Mouse (Mus musculus): ENCODE measurements around the gene Ptprcap. TPM values are rescaled to one million over a fixed set of nuclear protein-coding genes. Genes with fewer than 3 reads are reported as not detected.

Gene Ptprcap
- polyA plus RNA-seq, 1 experiment: 1.9 TPM

DNA sequence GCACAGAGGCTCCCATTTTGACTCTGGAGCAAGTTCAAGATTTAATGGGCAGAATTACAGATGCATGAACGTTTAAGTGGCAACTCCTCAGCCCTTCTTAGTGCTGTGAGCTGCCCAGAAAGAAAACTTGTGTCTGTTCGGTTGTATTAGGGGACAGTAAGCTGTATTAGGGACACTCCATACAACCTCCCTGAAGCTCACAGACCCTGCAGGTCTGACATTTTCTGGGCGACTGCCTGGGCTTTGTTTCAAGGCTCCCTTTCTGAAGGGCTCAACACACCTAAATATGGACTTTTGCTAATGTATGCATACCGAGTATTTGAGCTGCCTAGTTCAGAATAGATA is 10.1 kb downstream of the Ptprcap start:
- no peak for DNase-seq (ENCODE audit: extremely low spot score in 1 of 2, low spot score in 1 of 2)

DNA sequence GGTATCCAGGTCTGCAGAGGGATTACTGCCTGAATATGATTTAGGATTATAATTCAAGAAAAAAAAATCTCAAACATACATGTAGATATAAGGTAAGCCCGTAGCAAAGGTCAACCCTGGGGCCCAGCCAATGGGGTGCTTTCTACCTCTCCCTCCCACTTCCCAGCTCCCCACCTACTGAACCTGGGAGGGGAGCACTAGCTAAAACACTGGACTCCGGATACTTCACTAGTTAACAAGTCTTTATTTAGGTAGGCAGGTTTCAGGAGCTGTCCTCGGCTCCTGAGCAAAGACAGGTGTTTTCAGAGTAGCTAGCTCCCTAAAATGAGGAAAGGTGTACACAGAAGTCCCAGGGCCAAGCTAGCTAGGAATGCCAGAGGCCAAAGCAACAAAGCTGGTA is 10.7 kb downstream of the Ptprcap start:
- DNase-seq (ENCODE audit: extremely low spot score in 1 of 2, low spot score in 1 of 2): no peak

DNA sequence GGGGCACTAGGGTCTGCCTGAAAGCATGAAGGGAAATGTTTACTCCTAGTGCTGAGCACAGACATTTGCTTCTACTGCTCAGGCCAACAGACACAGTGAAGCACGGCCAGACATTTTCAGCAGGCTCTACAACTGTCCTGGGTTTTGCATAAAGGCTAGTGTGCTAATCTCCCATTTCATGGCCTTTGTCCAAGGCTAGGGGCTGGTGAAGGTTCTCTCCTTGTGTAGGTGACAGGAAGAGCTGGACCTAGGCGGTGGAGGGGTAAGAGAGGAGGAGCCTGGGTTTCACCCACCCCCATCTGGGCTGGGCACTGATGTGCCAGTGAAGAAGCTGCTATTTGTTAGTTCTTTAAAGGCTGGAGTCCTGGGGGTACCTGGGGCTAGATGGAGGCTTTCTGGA is 11.3 kb downstream of the Ptprcap start:
- no peak for DNase-seq (ENCODE audit: extremely low spot score in 1 of 2, low spot score in 1 of 2)

GRCm38 (mm10) chr19:4166678-4167476 is 13.5 kb downstream of the Ptprcap start:
- no peak for DNase-seq (ENCODE audit: extremely low spot score in 1 of 2, low spot score in 1 of 2)

DNA sequence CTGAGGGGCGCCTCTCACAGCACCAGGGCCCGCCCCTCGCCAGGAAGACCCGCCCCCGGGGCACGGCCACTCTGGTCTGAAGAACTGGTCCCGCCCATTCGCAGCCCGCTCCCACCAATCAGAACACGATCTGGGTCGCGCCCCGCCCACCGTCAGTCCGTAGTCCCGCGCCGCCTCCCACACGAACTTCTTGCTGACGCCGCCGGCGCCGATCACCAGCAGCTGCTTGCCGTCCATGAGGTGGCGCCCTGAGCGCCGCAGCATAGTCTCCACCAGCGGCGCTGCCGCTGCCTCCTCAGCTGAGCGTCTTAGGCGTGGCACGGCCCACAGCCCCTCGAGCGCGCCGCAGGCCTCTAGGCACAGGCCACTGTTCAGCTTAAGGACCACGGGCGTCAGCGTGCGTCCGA is 16.0 kb downstream of the Ptprcap start:
- peak; percentile 98 to 100 for DNase-seq (ENCODE audit: extremely low spot score in 1 of 2, low spot score in 1 of 2)

DNA sequence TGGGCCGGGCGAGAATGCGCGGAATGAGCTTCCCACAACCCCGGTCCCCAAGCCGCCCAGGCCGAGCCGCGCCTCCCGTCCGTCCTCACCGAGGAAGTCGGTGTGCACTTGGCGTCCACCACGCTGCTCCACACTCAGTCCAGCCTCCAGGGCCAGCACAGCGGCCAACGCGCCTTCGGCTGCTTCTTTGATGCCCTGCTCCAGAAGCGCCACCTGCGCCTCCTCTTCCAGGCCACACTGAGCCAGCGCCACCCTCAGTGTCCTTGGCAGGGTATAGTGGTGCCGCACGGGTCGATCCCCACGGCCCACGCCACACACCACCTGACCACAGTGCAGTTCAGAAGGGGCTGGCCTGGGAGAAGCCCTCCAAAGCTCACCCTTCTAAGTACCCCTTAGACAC is 16.4 kb downstream of the Ptprcap start:
- DNase-seq (ENCODE audit: extremely low spot score in 1 of 2, low spot score in 1 of 2): no peak

GRCm38 (mm10) chr19:4170723-4171392 is 17.5 kb downstream of the Ptprcap start:
- no peak for DNase-seq (ENCODE audit: extremely low spot score in 1 of 2, low spot score in 1 of 2)

DNA sequence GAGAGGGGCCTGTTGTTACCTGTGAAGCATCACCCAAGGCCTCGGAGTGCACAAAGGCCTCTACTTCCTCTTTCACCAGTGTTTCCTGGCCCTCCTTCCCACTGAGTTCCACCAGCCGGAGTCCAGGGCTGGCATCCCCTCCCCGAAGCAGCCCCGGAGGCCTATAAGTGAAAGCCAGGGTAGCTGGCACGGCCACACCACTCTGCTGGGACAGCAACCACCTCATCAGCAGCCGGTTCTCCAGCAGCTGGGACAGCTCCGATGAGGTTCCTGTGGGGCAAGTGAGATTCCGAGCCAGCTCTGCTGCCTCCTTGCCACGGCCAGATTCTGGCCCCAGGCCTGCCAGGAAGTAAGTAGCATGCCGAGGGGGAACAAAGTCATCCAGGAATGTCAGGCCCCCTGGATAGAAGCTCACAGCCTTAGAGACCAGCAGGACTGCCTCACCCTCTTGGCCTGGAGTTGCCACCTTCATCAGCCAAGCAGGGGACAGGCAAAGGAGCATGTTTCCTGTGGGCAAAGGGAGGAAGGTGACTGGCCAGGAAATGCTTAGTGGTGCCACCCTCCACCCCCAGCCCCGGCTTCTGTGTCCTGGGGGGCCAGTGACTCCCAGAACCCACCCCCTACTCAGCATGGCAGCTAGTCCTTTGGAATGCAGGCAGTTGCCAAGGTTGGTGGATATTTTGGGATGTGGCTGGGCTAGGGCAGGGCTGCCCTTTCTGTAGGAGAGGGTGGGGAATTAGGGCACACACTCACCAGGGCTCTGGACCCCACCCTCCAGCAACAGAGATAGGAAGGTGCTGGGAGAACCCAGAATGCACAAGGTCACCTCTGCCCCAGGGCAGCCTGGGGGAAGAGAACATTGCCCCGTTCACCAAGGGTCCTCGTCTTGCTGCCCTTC is 18.2 kb downstream of the Ptprcap start:
- no peak for DNase-seq (ENCODE audit: extremely low spot score in 1 of 2, low spot score in 1 of 2)

- no peak for DNase-seq (ENCODE audit: extremely low spot score in 1 of 2, low spot score in 1 of 2)
Measured at GRCm38 (mm10) chr19:4172925-4173324, 19.5 kb downstream of the Ptprcap start.

- no peak for DNase-seq (ENCODE audit: extremely low spot score in 1 of 2, low spot score in 1 of 2)
Measured at GRCm38 (mm10) chr19:4175368-4175947, 22.1 kb downstream of the Ptprcap start, which contains the start of gene Carns1. Gene Carns1, minus strand, starts transcription at chr19:4175479.

DNA sequence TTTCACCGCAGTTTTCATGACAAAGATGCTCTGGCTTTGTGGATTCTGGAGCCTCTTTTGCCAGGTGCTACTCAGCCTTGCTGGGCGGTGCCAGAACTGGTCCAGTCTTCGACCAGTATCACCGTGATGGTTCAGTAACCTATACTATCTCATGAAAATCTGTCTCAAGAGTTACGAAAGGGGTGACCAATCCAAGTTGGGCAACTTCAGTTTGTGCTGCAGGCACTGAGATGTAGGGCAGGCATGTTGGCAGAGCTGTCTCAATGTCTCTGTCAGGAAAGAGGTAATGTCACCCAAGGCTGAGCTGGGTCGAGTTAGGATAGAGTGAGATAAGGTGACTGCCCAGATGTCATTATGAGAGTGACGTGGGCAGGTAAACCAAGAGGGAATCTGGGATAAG is 27.0 kb downstream of the Ptprcap start:
- no peak for DNase-seq (ENCODE audit: extremely low spot score in 1 of 2, low spot score in 1 of 2)

DNA sequence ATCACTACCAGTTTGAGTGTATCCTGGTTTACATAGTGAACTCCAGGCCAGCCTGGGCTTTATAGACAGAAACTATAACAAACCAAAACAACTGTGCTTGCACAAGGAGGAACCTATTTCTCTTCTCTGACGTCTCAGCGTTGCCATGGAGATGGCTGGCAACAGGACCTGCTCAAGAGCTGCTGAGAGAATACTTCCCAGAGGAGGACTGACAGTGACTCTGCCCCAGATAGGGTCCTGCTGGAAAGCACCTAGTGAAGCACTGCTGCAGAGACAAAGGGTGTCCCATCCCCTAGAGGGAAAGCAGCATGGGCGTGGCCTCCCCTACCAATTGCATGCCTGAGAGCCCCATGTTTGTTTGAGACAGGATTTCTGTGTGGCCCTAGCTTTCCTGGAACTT is 28.5 kb downstream of the Ptprcap start:
- peak; percentile 61 to 86 for DNase-seq (ENCODE audit: extremely low spot score in 1 of 2, low spot score in 1 of 2)

GRCm38 (mm10) chr19:4183689-4184088 is 30.3 kb downstream of the Ptprcap start:
- no peak for DNase-seq (ENCODE audit: extremely low spot score in 1 of 2, low spot score in 1 of 2)

- DNase-seq (ENCODE audit: extremely low spot score in 1 of 2, low spot score in 1 of 2): no peak
Measured at GRCm38 (mm10) chr19:4184976-4185975, 31.9 kb downstream of the Ptprcap start.

- DNase-seq (ENCODE audit: extremely low spot score in 1 of 2, low spot score in 1 of 2): no peak
Measured at GRCm38 (mm10) chr19:4187303-4187702, 33.9 kb downstream of the Ptprcap start.

- DNase-seq (ENCODE audit: extremely low spot score in 1 of 2, low spot score in 1 of 2): no peak
Measured at GRCm38 (mm10) chr19:4189051-4189620, 35.7 kb downstream of the Ptprcap start.

DNA sequence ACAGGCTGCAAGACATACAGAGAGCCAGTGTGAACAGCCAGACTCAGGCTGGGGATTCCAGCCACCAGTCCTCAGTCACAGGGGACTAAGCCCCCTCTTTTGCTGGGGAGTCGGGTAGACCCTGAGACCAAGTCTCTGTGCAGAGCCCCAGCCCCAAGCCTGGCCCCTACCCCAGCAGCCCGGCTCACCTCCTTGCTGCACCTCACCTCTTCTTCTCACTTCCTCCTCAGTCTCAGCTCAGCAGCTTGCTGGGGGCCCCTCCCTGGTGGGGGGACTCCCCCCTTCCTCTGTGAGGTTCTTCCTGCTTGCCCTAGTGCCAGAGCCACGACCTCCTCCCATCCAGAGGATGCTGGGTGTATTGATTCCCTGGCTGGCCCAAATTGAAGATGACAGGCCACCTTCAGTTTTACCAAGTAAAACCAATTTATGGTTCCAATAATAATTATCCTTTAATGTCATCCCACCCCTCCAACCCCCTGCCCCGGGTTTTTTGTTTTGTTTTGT is 37.5 kb downstream of the Ptprcap start, which contains the start of gene Tbc1d10c:
Gene Tbc1d10c (minus strand): TSS at position 454 of the 504 bp plus-strand sequence.
- DNase-seq (ENCODE audit: extremely low spot score in 1 of 2, low spot score in 1 of 2): no peak

DNA sequence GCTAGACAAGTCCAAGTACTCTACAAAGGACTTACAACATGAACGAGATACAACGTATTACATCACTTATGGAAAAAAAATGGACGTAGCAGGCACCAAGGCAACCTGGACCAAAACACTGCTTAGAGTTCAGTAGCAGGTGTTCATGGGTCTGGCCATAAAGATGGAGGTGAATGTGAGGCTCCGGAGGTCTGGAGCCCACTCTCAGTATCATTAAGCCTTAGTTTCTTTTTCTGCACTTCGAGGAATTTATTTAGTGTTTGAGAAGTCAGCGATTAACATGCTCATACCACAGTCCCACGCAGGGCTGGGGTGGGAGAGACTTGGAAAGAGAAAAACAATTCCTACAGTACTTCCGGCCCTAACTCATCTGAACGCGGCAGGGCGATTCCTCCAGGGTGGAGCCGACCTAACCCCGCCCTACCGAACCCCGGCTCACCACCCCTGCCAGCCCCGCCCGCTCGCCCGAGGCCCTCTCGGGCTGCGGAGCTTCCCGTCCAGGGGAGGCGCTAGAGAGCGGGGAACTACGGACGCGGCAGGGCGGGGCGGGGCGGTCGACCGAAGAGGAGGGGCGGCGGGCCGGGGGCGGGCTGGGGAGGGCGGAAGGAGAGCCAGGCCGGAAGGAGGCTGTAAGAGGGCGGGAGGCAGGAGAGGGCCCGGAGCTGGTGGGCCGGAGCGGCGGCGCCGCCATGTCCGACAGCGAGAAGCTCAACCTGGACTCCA is 38.3 kb downstream of the Ptprcap start, which contains the start of gene Ppp1ca:
Gene Ppp1ca (plus strand): TSS at position 538 of the 723 bp plus-strand sequence.
- peak; percentile 77 to 95 for DNase-seq (ENCODE audit: extremely low spot score in 1 of 2, low spot score in 1 of 2)

Data from frontal cortex, adult 2 months (tissue).